Mouse (Mus musculus) Muller cell, postnatal 12 days (primary cell): ENCODE measurements at regions not wholly inside any gene's neighbourhood (a gene's known extent, or its start where the extent isn't known, plus 50 kb on each side); places are given as distances from the start of the nearest gene placed in this dataset.

Experiments
- DNase-seq: peaks from one replicate; pipeline ENCODE4 v3.0.0-alpha.2; 2015; ENCODE audit errors: inconsistent ontology term

DNA sequence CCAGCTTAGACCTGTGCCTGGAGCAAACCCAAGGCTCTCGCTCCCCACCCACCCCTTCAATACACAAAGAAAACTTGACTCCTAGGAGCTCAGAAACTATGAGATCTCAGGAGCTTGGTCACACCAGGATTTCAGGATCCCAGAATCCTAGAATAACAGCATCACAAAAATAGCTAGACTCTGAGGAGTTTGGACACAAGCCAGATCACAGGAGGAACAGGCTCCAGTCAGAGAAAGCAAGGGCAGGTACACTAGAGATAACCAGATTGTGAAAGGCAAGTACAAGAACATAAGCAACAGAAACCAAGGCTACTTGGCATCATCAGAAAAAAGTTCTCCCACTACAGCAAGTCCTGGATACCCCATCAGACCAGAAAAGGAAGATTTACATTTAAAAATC is 221.5 kb downstream of the Epha7 start:
- no peak for DNase-seq

DNA sequence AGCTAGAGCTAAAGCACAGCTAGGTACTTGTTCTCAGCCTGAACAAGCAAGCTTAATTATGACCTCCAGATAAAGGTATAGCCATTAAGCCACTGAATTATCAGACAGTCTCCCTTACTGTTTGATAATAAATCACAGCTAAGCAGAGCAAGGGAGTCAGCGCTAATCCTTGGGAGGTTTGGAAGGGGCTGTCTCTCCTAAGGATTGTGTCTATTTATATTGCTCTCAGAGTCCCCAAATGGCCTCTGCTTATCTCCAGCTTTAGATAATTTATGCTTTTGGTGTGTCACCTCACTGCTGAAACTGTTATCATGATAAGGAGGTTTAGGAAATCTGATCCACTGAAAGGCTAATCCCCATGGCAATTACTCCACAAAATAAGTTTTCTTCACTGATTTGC is 227.1 kb downstream of the Epha7 start:
- DNase-seq: no peak

DNA sequence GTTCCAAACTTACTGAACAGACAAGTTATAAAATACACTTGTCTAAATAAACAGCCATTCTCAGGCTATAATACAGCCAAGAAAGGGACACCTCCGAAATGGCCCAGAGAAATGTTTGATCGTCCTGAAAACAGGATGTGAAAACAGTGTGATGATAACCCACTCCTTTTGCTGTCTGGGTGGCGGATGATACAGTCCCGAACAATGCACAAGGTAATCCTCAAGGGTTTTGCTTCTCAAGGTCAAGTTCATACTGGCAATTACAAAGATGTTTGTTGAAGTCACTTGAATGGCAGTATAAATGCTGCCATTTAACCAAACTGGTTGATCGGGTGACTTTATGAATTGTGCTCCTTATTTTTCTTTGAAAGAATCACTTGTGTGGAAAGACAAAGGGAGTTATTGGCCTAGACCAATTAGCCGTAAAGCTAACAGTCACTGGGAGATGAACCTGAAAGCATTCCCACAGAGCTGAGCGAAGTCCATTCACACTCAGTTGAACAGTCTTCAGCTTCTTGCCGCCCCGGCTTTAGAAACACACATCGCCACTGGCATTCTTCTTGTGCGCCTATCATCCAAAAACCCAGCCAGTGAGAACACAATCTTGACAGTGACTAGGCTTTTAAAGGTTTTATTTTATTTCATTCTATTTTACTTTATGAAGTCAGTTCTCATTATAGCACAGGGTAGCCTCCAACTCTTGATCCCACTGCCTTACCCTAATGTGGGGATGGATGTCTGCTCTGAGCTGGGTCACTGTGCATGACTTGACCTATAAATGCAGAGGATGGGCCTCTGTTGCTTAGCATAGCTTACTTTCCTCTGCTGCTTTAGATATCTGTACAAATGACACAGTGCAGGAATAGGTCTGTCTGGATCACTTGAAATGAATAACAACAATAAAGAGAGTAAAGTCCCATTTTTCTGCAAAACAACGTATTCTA is 256.0 kb downstream of the Epha7 start:
- DNase-seq: peak; percentile 61

DNA sequence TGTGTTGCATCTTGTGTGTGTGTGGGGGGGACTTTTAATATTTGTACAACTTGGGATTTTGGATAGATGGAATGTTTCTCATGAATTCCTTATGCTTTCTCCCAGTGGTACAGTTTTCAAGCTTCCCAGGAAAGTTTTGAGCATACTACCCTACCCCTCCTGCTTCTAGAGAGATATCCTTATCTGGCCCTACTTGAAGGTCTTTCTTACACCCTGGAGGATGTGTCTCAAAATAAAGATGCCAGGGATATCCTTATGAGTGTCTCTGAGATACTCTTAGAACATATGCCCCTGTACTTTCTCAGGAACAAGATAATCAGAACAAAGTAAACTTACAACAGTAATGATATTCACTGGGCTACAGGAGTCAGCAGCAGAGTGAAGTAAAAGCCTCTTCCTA is 261.3 kb downstream of the Epha7 start:
- no peak for DNase-seq

DNA sequence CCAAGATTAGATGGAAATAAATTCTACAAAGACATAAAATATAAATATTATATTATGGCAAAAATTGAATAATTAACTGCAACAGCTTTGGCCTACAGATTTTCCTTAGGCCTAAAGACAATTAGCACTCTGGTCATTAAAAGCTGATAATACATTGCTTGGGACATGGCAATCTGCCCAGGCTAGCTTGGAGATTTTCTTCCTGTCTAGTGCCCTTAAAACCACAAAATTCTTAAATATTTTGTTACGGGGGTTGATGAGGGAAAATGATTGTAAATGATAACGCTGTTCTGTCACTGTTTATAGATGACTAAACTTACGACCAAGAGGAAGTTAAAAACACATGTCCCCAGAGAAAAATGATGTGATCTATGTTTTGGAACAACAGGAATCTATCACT is 261.9 kb downstream of the Epha7 start:
- peak; percentile 82 for DNase-seq

DNA sequence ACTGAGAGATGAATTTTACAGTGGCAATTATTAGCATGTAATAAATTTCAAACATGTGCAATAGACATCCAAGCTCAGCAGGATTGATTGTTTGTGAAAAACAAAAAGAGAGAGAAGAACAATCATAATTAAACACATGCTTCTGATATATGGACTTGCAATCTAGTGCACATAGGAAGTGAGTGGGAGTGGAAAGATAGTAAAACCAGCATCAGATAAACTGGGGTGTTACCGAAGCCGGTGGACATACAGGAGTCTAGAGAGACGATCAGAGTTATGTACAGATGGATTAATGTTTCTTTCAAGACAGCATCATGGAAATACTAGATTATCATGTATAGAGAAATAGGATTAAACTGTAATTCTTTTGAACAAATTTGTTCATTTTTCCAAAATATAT is 263.8 kb downstream of the Epha7 start:
- DNase-seq: no peak

DNA sequence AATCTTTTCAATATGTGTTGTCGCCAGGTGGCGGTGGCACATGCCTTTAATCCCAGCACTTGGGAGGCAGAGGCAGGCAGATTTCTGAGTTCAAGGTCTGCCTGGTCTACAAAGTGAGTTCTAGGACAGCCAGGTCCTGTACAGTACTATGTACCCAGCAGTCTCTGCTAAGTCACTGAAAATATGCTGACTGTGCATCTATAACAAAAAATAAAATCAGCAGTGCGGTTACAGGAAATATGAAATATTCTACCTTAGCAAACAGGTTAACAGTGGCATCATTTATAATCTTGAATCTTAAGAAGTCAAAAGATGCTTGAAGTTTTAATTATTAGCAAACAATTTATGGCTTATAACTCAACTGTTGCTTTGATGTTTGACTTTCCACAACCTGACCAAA is 265.5 kb downstream of the Epha7 start:
- no peak for DNase-seq

DNA sequence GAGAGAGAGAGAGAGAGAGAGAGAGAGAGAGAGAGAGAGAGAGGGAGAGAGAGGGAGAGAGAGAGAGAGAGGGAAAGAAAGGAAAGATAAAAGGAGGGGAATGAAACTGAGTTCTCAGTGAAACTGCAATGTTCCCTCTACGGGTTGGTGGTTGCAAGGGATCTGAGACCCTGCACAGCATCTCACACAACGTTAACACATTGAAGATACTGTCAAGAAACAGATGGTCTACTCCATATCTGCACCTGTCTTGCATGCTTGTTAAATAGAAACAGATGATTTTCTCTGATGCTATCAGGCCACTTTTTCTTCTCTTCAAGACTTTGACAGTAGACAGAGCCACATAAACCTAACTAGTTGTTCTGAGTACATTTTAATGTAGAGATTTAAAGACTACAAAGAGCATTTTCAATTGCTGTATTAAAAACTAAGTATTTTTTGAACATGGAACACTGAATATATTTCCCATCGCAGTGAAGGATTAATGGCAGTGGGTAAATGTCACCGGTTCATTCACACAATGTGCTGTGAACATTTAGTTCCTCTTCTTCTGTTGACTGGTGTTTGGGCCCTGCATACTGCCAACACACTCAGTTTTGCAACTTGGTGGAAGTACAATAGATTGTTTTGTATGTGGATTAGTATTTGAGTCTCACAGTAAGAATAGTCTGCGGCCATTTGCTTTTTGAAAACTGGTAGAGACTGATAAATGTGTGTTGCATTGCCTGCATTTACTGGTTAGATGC is 270.8 kb downstream of the Epha7 start:
- DNase-seq: no peak

DNA sequence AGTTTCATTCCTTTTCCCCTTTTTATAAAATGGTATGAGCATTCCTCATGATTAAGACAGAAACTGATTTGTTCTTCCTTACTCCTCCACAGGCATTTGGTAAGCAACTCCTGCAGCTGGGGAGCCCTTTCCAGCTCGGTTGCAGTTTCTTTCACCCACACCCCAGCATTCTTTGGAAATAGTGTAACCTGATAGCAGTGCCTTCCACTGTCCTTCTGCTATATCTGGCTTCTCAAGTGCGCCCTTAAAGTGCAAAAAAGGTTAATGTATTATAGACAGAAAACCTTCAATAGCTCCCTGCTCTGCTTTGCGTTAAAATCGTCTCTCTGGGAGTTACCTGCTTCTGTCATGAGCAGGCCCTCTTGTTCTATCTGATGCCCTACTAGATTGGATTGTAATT is 278.0 kb downstream of the Epha7 start:
- no peak for DNase-seq

DNA sequence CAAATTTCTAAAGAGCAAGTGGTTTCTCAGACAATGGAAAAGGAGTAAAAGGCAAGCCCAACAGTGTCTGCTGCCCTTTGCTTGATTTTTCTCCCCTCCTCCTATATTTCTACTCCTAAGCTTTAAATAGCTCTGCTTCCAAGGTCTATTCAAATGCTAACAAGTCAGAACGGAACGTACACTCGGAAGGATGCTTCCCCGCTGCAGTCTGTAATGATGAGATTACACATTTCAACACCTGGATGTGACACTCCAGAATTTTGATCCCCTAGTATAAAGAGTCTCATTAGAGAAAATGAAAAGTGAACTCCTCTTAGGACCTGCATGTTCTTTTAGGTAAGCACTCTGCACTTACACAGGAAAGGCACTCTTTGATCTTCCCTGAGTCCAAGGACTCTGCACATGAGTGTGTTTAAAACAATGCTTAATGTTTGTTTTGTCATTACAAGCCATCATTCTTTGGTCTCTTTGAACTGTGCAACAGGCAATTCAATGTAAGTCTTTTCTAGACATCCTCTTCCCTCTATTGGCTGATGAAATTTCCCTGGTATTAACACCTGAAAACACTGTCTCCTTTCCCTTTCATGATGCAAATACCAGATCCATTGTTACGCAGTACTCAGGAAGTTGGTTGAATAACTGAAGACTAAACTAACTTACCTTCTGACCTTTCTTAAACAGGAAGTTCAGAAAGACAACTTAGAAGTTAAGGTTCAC is 278.7 kb downstream of the Epha7 start:
- DNase-seq: no peak

DNA sequence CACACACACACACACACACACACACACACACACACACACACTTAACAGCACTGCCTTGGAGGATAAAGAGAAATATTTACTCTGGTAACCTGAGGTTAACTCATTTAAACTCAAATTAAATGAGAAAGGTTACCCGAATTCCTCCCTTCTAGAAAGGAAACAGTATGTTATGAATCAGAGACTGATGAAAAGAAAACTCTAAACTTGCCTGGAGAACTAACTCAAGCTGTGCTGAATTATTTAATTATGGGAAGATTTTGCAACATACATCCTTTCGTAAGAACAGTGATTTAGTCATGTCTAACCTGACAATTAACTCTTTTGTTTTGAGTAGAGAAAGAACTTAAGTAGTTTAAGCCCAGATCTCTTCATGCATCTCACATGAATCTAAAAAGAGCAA is 289.4 kb downstream of the Epha7 start:
- DNase-seq: peak; percentile 55

DNA sequence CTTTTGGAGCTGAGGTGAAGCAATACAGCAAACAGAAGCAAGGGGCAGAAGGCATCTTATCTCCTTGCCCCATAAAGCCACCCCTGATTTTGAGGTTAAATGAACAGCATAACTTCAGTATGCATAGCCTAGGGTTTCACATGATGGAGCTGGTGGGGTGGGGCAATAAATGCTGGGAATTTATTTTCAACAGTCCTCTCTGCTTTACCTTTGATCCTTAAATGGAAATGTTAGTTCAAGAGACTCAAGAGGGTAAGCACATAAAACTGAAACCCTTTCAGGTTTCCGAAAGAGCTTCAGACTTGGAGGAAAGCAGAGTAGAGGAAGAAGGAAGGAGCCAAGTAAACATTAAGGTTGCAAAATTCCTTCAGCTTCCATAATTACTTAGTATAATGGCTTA is 290.5 kb downstream of the Epha7 start:
- DNase-seq: no peak

DNA sequence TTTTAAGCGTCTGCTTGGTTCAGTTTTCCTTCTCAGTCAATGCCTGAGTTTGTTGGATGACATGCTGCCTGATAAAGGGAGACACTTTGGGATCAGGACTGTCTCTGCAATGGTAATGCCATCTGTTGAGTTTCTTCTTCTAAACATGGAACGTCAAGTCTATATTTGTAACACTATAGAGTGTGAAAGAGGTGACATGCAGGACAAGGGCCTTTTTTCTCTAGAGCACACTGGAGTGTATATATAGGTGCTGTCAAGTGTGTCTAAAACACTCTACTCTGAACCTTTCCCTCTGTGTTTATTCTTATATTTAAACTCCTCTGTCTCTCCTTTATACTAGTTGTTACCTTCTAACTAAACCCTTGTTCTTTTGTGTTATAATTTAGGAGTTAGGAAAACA is 299.6 kb downstream of the Epha7 start:
- no peak for DNase-seq

DNA sequence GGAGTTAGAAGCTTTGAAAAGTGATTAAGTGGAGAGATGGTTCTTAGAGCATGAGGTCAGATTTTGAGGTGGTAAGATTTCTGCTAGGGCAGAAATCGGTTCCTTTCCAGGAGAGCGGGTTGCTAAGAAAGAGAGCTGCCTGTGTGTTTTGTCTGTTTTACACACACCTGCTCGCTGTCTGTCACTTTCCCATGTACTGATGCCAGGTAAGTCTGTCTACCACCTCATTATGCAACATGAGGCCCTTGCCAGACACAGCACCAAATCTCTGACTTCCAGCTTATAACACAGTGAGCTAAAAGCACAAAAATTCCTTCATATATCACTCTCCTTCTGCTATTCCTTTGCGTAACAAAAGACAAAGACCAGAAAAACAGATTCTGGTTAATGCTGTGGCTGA is 304.1 kb downstream of the Epha7 start:
- no peak for DNase-seq

DNA sequence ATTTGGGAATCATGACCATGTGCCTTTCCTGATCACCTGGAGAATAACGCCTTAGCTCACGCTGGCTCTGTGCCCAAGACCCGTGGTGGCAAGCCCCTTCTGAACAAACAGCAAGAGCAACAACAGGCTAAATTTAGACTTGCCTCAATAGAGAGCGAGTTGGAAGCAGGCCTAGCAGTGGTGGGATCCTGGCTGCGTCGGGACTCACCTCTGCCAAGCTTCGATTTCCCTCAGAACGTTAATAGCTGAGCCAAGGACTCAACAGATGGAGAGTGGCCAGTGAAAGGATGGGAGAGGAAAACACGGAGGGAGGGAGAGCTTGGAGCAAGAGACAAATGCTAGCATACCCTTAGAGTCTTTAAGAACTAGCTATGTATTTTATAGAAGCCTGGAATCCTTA is 305.0 kb downstream of the Epha7 start:
- DNase-seq: peak; percentile 58

DNA sequence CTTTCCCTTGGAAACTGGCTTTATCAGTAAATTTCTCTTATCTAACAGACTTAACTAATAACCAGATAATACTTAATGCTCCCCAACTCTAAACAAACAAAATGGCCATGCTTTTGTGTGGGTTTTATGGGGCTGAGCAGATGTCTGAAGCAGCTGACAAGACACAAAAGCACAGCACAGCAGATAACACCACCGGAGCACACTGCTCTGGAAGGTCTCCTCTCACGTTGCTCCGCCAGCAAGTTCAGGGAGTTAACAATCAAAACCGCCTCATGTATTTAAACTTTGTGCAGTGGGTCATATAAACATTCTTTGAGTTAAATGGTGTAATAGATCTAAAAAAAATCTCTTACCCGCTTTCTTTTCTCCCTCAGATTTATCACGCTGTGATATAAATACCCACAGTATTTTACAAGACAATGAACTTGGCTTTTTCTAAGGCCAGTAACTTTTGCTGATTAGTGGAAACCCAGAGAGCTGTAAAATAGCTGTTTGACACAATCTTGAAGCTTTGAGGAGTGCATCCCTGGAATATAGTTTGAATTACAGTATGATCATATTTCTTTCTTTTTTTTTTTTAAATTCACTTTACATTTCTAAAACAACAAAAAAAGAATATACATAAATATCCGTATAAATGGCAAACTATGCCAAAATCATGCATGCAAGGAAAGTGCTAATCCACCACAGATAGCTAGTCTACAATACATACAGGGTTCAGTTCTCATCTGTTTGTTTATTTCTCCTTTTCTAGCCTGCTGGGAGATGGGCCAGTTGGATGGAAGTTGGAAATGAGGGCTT is 305.9 kb downstream of the Epha7 start:
- no peak for DNase-seq

DNA sequence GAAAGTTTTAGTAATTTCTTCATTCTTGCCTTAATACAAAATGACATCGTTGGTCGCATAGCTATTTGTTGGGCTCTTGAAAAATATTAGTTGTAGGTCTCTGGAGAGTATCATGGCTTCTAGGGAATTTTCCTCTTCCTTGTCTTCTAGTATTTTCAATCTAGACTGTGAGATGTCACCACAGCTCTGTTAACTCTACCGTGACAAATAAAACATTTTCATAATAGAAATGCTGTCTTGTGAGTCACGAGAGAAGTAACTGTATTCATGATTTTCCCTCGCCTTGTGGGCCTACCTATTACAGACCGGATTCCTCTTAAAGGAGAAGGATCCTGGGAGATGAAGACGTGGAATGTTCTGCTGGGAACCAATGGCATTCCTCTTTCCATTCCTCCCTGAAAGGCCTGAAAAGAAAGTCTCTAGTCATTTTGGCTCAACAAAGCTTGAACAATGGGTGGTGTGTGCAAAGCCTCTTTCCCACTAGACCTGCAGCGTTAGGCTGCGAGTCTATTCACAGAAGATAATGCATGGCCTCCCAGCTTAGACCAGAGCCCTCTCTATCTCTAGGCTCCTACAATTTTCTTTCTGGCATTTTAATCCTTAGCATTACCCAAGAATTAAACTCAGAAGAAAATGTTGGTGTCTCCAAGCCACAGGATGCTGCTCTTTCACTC is 306.7 kb downstream of the Epha7 start:
- DNase-seq: peak; percentile 78

DNA sequence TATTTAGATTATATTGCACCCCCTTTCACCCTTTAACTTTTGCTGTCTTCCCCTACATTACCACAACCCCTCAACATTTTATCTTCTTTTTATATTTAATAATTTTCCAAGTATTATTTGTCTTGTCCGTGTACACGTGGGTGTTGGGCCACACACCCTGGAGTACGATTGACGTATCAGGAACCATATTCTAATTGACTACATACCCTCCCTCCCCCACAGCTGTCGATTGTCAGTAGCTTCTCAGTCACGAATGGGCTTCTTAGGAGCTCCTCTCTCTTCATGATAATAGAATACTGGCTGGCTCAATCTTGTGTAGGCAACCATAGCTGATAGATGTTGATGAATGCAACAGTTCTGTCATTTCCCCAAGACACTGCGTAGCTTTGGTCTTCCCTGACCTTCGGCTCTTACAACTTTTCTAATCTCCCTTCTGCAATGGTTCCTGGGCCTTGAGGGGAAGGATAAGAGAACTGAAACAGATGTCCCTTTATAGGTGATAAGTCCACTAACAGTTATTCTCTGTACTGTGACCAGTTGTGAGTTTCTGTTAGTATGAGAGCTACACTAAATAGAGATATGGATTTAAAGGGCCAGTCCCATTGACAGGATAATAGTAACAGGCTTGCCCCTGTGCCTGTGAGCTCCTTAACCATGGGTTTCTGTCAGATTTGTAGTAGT is 310.9 kb downstream of the Epha7 start:
- DNase-seq: no peak

DNA sequence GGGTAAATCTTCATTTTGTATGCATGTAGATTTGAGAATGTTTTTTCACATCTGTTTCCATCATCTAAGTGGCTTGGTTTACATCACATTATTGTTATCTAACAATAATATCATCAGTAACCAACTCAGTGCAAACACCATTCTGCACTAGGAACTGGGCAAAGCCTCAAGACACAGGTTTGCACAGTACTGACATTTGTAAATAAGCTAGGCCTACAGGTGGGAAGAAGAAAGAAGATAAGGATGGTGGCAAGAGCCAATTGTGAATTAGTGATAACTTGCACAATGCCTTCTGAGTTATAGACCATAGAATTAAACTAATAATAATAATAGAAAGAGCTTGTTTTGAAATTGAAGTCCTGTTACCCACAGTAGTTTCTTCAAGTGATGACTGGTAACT is 317.6 kb downstream of the Epha7 start:
- DNase-seq: no peak
